9 mouse cellular contexts compared by ENCODE assay signal in genomic region chr7:84687653-84688580, GRCm38 (mm10). TPM values are rescaled to one million over a fixed set of nuclear protein-coding genes. Genes with fewer than 3 reads are reported as not detected.
DNase-seq lines count a peak whose midpoint lies in the region; ATAC-seq lines count a peak whose summit lies in the region.
"Had no signal": no experiment of that assay in that cellular context is flagged by ENCODE, and none has a peak within 500 bp of the region (broad histone marks: within the 10 kb centered on the region; RNA-seq: fewer than 3 reads in every experiment).

No protein-coding gene starts in this region.

- ATAC-seq in intestine, embryonic 14.5 days (replicated peaks; ENCODE audit: low FRiP score, low TSS enrichment, low read depth) = no peak
- ATAC-seq in megakaryocyte, adult 5-6 weeks (ENCODE audit: poor library complexity, severe bottlenecking) = peak; percentile 33
- no peak for ATAC-seq in frontal cortex, adult (ENCODE audit: low TSS enrichment)

- H3K9me3 ChIP-seq in intestine, embryonic 14.5 days (ENCODE audit: control insufficient read depth, low read length) = no peaks in the 10 kb centered on the region

- peak overlapping the region; percentile 71; the same call in 1 of the 2 replicates for H3K4me2 ChIP-seq in intestine, embryonic 14.5 days (ENCODE audit: low read length)

- H3K9ac ChIP-seq in intestine, embryonic 14.5 days (ENCODE audit: low read length) = no peak overlapping the region

- H3K36me3 ChIP-seq in intestine, embryonic 14.5 days (ENCODE audit: control insufficient read depth, insufficient read depth, low read length) = no peaks in the 10 kb centered on the region

- WGBS in intestine, embryonic 14.5 days = 58% methylated on average over 12 of the region's 12 CpGs

- peak; percentile 14 for DNase-seq in adrenal gland, postnatal 14 days
- no peak for DNase-seq in adrenal gland, adult 18-20 months (ENCODE audit: low spot score in 2 of 2)
- DNase-seq in lung, adult 18-20 months = peak; percentile 28 to 30
- no peak for DNase-seq in lung, postnatal 25 days (ENCODE audit: low spot score)
- no peak for DNase-seq in intestine, embryonic 14.5 days (ENCODE audit: low spot score)
- DNase-seq in adrenal gland, adult 2 months = no peak
- DNase-seq: cerebellum, adult 9-11 months had no signal

- H3K4me3 ChIP-seq in intestine, embryonic 14.5 days (ENCODE audit: low read depth, low read length) = no peak overlapping the region

- H3K4me1 ChIP-seq in intestine, embryonic 14.5 days (replicated peaks; ENCODE audit: control insufficient read depth, insufficient read depth, low read length) = 0 out of 2 replicates have a peak, but pooled peaks cover 4% of the 10 kb centered on the region

- no peaks in the 10 kb centered on the region for H3K27me3 ChIP-seq in intestine, embryonic 14.5 days (replicated peaks; ENCODE audit: control insufficient read depth, insufficient read depth, low read length)

- no peak overlapping the region for H3K27ac ChIP-seq in intestine, embryonic 14.5 days (ENCODE audit: low read depth)

RNA-seq across cellular contexts. Expression of gene Zfand6, which starts 1.8 kb away (rescaled TPM):
- total RNA-seq in adrenal gland, postnatal 14 days (2021) = 123 and 129 TPM in 2 replicates
- total RNA-seq in adrenal gland, adult 18-20 months (2021) = 100 to 1,000 TPM; 115 to 136 TPM
- 159 and 172 TPM in 2 replicates for polyA plus RNA-seq in intestine, embryonic 14.5 days (2014; fragmentation: Nextera tagmentation; extraction: Ambion mirVana)
- total RNA-seq in megakaryocyte, adult 5-6 weeks (2015) = 135 and 162 TPM in 2 replicates
- 78.3 and 97.4 TPM in 2 replicates for total RNA-seq in megakaryocyte, adult 5-6 weeks (2017)
- 100 to 1,000 TPM; 125 to 137 TPM for total RNA-seq in adrenal gland, adult 2 months (2021)
- polyA plus RNA-seq in adrenal gland, adult 2 months (2012; rRNA removed) = 34.8 and 35.8 TPM in 2 replicates

Comparison
In these comparisons a context has a peak if more than half of its experiments do, and no peak if none do; other contexts are left out.
1. DNase-seq: peak in adrenal gland, postnatal 14 days (single experiment) and lung, adult 18-20 months (2 of 2); none in adrenal gland, adult 18-20 months (0 of 2), lung, postnatal 25 days (single experiment), intestine, embryonic 14.5 days (single experiment) and adrenal gland, adult 2 months (single experiment).